Mouse (Mus musculus) embryo, embryonic 11.5 days (tissue): ENCODE measurements around the gene C330021F23Rik.

ENCODE experiments used
- DNase-seq: peaks from one replicate; pipeline ENCODE4 v3.0.0-alpha.2; 2012; ENCODE audit warnings: low read depth, low spot score

Gene C330021F23Rik

GRCm38 (mm10) chr8:3587391-3588257, 19.8 kb downstream of the C330021F23Rik start:
- DNase-seq, result peak; percentile 32

- DNase-seq, result no peak
These were observed 20.5 kb downstream of the C330021F23Rik start for GRCm38 (mm10) chr8:3588258-3588633.

- no peak for DNase-seq
These were observed 25.7 kb downstream of the C330021F23Rik start for GRCm38 (mm10) chr8:3593470-3593869.

GRCm38 (mm10) chr8:3594466-3594865, 26.7 kb downstream of the C330021F23Rik start:
- DNase-seq, result no peak

GRCm38 (mm10) chr8:3598054-3598453, 30.3 kb downstream of the C330021F23Rik start:
- DNase-seq, result no peak

GRCm38 (mm10) chr8:3599219-3599618, 31.4 kb downstream of the C330021F23Rik start:
- DNase-seq, result no peak

- no peak for DNase-seq
These were observed 32.6 kb downstream of the C330021F23Rik start for GRCm38 (mm10) chr8:3600401-3600800.

GRCm38 (mm10) chr8:3603439-3603838, 35.6 kb downstream of the C330021F23Rik start:
- DNase-seq, result no peak

GRCm38 (mm10) chr8:3606593-3606992, 38.8 kb downstream of the C330021F23Rik start:
- DNase-seq, result no peak

- DNase-seq, result no peak
These were observed 40.0 kb downstream of the C330021F23Rik start for GRCm38 (mm10) chr8:3607822-3608221.

GRCm38 (mm10) chr8:3609046-3609815, 41.4 kb downstream of the C330021F23Rik start:
- no peak for DNase-seq

GRCm38 (mm10) chr8:3609816-3610150, 42.0 kb downstream of the C330021F23Rik start:
- DNase-seq, result no peak

- peak; percentile 100 for DNase-seq
These were observed 53.6 kb downstream of the C330021F23Rik start, which contains the start of the genes Xab2 and Pet100 for GRCm38 (mm10) chr8:3621199-3621970. Gene Xab2 (minus strand): TSS chr8:3621316. Gene Pet100 (plus strand): TSS chr8:3621548.

GRCm38 (mm10) chr8:3622119-3622518, 54.3 kb downstream of the C330021F23Rik start:
- DNase-seq, result no peak

- DNase-seq, result no peak
These were observed 57.7 kb downstream of the C330021F23Rik start, which contains the start of gene Pcp2 for GRCm38 (mm10) chr8:3625445-3625844. Gene Pcp2 (minus strand): TSS chr8:3625545.

- no peak for DNase-seq
These were observed 59.2 kb downstream of the C330021F23Rik start for GRCm38 (mm10) chr8:3626971-3627370.

- no peak for DNase-seq
These were observed 60.2 kb downstream of the C330021F23Rik start for GRCm38 (mm10) chr8:3628014-3628413.

- peak; percentile 49 for DNase-seq
These were observed 63.1 kb downstream of the C330021F23Rik start, which contains the start of gene Stxbp2 for GRCm38 (mm10) chr8:3630647-3631477. Gene Stxbp2 (plus strand): TSS chr8:3630955.

- DNase-seq, result no peak
These were observed 63.7 kb downstream of the C330021F23Rik start for GRCm38 (mm10) chr8:3631478-3631875.
